Mouse (Mus musculus) layer of hippocampus, postnatal 25 days (tissue): Measurements from ENCODE around the gene Asxl1. TPM values are rescaled to one million over a fixed set of nuclear protein-coding genes. Genes with fewer than 3 reads are reported as not detected.

Experiments used
- DNase-seq, 2 experiments: peaks; one replicate each; pipeline ENCODE4 v3.0.0; 2022; ENCODE audit warnings: mixed read lengths in 2 of 2, low spot score in 1 of 2; ENCODE audit errors: extremely low spot score in 1 of 2
- total RNA-seq, 2 experiments: library from RNA; stranded (reverse); gene quantifications; 2 replicates each; pipeline ENCODE4 v1.2.3; 2021

Gene Asxl1
- total RNA-seq, 2 experiments from 2014 or later, result 31.6 to 34.0 TPM

DNA sequence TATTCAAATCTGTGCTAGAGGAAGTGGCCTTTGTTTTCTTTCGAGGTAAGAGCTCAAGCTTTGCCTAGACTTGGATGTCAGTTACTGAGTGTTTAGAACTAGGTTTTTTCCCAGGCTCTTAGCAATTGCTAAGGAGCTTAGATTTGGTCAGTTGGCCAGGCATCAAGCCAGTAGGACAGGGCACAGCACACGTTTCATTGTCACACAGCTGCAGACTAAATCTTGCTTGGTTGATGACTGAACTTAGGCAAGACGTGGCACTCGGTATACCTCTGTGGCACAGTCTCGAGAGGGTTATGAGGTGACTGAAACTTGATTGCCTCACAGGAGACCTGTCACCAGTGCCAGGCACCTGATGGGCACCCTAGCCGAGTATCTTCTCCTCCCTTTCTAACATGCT, 61.3 kb downstream of the Asxl1 start:
- peak in 1 of 2 experiments; percentile 2 for DNase-seq

DNA sequence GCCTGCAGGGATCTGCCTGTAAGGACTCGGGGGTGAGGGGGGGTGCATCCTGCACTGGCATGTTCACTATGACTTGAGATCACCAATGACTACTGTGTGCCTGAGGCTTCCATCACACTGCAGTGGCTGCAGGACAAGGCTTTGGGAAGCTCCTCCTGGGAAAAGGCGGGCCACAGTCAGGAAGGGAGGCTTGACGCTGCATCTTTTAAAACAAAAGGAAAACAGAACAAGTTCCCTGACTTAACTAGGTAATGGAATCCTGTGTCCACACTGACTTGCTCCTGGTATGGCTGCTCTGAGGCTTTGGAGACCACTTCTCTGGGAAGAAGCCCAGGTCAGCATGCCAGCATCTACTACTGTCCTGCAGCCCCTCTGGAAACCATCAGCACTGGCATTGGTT, 63.3 kb downstream of the Asxl1 start:
- DNase-seq, result no peak

DNA sequence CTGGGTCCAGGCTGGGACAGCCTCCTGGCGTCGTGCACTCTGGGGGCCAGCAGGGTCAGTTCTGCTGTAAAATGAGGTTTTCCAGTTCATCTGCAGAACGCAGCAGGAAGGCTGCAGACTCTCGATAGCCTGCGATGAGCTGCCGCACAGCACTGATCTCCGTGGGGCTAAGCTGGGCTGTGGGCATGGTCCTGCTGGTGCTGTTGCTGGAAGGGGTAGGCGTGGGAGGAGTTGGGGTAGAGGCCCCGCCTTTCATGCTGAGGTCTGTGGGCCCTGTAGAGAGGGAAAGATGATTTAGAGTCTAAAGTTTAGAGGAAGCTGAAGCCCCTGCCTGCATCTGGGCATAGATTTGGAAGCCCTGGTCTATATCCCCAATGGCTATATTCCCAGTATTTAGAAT, 65.9 kb downstream of the Asxl1 start:
- no peak for DNase-seq

DNA sequence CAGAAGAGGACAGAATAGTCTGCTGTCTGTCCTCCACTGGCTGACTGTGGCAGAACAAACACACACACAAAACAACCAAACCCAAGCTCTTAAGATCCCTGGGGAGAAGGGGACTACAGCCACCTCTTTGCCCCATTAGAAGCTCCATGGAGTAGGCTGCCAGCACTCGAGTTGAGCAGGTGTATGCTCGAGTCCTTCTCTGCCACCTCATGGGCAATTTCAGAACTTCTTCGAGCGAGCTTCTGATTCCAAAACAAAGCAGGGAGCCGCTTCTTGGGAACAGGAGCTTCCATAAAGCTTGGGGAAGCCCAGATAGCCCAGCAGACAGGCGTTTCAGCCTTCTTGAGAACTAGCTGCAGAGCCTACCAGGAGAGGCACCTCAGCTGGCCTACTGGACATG, 66.9 kb downstream of the Asxl1 start:
- DNase-seq, result no peak

DNA sequence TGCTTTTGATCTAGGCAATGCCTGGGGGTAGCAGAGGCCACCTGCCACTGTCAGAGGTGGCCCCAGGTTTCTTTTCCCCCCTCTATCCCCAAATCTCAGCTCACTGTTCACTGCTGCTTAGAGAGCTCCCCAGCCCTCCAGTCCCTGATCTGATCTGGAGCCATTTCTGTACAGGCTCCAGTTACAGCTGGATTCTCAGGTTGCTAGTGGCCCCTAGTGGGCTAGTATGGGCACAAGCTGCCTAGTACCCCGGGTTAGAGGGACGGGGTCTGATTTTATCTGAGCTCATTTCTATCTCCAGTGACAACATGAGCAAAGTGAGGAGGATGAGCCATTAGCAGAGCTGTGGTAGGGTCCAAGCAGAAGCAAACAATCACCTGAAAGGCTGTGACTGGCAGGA, 69.0 kb downstream of the Asxl1 start:
- no peak for DNase-seq

DNA sequence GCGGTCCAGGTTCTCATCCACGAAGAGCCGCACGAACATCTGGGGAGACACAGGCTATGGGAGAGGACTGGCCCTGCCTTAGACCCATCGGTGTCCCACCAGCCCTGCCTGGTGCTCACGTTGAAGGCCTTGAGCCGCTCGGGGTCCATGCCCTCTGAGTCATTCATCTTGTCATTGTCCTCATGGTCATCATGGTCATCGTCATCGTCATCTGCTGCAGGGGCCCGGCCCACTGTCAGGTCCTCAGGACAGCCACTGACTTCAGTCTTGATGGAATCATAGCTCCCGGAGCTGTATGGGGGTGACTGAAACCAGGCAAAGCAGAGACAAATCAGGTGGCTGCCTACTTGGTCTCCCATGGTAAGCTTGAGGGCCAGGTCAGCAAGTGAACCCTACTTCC, 72.2 kb downstream of the Asxl1 start:
- DNase-seq, result no peak

DNA sequence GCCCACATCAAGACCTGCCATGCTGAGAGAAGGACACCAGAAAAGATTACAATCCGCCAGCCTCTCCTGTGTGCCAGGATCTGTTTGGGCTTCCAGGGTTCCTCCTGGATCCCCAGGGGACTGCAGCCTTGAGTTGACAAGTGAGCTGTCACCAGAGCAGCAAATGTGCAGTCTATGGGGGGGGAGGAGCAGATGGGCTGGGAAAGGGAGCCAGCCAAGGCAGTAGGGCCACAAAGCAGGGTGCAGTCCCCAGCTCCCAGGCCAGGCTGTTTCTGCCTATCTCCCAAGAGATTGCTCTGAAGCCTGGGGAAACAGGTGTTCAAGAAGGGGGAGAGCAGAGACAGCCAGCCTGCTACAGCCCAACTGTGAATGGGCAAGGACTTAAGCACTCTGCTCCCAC, 72.8 kb downstream of the Asxl1 start:
- DNase-seq, result no peak

DNA sequence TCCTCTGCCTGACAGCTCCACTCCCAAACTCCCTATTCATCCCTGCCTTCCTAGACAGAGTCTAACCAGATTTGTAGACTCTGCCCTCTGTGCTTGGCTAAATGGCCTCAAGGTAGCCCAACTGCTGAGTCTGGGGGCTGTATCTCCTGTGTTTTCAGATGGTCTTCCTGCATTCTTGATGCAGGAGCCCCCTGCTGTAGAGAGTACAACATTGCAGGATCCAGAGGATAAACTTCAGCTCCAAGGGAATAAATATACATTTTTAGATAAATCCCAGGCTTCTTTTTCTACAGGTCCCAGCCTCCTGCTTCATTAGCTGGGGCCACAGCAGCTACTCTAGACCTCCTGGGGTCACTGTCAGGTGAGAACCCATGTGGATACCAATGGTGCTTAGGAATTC, 75.6 kb downstream of the Asxl1 start:
- no peak for DNase-seq

DNA sequence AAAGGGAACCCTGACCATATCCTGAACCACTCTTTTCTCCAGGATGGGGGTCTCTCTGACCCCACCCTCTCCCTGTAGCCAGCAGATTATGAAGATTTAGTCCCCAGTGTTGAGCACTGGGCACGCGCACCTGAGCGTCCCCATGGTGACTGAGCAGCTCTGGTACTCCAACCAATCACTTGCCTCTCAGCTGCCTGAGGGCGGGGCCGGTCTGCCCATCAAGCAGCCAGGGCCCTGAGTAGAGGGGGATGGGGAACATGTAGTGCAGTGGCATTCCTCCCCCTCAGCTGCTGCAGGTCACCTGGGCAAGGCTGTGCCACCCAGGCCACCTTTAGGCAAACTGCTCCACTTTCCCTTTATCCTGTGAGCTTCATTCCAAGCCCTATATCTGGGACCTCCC, 76.4 kb downstream of the Asxl1 start:
- DNase-seq, result no peak

DNA sequence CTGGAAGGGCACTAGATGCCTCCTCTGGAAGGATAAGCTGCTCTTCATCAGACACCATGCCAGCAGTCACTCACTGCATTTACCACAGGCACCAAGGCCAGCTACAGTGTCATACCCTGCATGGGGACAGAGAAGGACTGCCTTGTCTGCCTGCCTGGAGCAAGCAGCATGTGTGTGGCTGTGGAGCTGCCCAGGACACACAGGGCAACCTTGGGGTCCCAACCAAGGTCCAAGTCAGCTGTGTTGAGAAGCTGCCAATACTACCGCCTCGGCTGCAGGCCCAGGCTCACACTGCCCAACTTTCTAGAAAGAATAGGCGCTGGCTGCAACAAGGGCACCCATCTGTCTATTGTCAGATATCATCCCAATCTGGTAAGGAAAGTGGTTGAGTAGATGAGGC, 77.5 kb downstream of the Asxl1 start:
- no peak for DNase-seq

DNA sequence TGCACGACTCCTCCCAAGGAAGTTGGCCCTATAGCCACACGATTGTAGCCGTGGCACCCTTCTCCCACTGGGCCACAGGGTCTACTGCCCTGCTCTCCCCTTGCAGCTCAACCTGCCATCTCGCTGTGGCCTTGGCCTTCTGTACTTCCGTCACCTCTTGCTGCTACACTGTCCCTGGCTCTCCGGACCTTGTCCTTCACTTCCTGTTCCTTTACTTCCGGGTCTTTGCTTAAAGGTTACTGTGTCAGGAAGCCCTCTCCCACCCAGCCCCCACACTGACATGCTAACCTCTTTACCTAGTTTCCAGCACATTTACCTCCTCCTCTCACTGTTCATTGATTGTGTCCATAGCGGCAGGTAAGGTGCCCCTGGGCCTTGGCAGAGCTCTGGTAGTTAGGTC, 78.9 kb downstream of the Asxl1 start:
- no peak for DNase-seq

DNA sequence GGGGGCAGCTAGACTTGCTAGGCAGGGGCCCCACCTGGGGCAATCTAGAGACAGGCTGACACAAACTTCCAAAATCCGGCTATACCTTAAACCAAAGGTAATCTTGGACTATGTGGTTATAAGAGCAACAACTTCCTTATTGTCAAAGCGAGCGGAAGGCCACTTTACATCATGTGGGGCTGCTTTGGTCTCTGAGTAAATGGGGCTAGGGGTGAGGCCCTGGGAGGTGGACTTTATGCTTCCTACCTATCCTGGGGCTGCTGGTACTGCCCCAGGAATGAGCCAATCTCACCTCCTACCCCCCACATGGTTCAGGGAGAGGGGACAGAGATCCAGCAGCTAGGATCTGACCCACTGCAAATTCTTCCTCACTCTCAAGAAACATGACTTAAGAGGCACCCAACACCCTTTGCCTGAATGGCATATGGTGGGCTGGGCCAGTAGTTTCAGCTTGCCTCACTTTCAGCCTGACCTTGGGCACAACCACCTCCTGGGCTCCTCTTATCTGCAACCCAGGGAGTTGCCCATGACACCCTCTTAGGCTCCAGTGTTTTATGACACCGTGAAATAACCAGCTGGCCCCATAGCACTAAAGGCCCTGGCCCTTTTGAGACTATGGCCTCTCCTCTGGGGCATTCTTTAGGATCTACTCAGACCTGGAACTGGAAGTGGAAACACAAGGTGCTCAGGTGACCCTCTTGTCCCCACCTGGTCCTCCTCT, 79.7 kb downstream of the Asxl1 start:
- no peak for DNase-seq

DNA sequence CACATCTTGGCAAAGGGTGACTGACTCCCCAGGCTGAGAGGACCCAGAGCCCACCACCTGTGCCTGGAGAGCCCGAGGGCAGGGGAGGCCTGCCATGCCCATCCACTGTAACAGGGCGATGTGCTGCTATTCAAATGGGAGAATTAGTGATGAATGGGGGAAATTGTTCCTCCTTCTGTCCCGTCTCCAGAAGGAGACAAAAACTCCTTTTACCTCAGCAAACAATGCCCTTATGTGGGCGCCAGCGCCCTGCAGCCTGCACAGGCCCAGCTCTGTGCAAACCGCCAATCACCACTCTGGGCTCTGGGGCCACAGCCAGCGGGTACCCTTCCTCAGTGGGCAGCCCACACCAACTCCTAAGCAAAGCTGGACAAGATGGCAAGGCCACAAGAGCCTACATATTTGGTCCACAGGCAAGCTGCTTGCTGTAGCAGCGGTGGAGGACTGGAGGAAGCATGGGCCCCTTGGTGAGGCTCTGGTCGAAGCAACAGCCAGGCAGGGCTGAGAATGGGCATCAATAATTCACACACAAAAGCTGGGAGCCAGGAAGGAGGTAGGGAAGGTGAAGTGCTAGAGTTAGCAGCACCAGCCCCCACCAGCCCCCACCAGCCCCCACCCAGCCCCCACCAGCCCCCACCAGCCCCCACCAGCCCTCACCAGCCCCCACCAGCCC, 80.5 kb downstream of the Asxl1 start:
- DNase-seq, result no peak

DNA sequence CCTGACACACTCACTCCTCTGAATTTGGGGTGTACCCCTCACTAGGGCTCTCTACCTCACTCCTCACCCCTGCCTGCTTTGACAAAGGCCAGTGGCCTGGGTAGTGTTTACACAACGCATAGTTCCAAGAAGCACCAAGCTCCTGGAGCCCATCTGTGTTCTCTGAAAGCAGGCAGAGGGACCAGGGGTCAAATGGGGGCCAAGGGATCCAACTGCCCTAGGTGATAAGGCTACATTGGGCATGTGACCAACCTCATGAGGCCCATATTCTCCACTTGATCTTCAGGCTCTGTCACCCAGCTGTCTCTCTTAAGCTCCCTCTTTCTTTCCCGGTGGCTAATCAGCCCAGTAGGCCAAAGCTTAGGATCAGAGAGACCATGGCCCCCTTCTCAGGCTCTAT, 81.3 kb downstream of the Asxl1 start:
- no peak for DNase-seq

DNA sequence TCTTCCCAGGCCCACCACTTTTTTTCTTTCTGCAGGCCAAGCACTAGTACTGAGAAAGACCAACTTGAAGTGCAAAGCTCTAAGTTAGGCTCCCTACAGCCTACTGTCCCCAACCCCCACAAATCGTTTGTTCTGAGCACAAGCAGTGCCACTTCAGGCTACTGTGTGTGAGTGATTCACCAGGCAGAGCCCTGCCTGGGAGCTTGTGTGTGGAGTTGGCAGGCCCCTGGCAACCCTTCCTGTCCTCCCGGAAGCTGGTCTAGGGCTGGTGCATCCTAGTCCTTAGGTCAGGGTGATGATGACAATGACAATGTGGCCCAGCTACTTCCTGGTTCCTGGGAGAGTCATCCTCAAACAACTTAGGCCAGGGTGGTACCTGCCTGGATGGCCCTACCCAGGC, 82.9 kb downstream of the Asxl1 start:
- DNase-seq, result no peak

DNA sequence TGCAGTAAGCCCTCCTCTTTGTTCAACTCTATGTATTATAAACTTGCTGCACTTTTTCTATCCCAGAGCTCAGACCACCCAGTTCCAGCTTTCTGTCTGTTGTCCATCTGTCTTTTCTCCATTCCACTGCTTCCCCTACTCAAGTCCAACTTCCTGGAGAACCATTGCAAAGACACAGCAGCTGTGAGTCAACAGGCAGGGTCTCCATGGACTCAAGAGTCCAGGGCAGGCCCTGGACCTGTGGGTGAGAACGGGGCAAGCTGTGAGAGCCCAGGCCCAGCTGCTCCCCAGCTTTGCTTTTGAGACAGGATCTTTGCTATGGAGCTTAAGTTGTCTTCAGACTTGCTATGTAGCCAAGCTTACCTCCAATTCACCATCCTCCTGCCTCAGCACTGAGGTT, 84.9 kb downstream of the Asxl1 start:
- no peak for DNase-seq

DNA sequence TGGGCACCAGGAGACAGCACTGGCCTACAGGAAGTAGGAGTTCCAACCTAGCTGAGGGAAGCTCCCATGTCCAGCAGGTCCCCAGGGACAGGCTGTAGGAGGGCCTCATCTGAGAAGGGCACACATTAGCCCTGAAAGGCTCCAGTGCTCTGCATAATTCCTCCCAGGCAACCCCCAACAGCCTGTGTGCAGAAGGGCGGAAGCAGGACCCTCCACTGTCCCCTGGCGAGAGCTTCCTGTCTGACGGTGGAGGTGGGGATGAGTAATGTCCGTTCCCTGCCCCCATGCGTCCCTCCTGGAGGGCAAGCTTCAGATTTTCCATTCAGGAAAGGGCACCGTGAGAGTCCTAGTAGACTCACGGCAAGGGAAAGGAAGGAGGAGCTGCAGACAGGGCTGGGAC, 86.9 kb downstream of the Asxl1 start:
- no peak for DNase-seq

DNA sequence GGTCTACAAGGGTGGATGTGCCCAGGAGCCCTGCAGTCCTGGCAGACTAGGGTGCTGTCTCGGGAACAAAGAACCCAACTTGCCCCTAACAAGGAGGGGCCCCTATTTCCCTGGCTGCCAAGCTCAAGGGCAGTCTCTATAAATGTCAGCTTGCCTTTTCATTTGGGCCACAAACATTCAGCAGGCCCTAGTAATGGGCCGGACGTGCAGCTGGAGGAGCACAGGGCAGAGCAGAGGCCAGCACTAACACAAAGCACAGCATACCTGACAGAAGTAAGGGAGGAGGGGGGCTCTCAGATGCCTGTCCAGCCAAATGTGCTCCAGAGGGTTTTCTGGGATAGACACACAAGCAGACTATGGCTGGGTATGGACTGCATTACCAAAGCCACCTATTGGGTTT, 88.2 kb downstream of the Asxl1 start:
- DNase-seq, result no peak

DNA sequence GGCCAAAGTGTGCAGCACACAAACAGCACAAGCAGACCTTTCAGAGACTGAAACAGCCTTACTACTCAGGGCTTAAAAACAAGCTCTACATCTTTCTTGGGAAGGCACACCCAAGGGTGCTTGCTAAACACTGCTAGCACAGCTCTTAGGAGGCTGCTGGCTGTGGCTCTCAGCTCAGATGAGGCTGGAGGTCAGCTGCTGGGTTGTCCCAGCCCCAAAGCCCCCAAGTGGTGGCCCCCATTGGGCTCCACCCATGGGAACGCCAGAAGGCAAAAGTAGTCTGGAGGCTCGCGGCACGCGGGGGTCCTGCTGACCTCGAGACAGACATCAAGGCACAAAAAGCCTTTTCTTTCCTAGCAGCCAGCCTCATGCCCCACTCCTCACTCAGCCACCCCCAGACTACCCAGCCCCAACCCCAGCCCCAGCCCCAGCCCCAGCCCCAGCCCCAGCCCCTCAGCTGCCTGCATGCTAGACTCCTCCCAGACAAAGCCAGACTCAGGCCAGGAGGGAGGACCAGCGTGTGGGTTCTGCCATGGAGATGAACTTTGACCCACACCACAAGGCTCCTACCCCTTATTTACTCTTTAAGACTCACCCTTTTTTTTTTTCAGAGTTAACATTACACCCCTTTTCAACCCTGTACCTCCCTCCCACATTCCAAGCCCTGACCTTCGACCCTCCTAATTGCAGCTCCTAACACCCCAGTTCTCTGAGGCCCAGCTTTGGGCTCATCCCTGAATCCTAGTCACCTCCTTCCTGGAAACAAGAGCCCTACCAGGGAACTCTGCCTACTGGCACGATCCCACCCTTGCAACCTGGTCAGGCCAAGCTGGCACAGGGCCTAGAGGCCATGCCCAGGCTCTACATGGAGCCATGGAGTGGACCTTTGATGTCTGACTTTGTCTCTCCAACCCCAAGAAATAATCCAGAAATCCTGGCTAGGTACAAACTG, 89.5 kb downstream of the Asxl1 start:
- no peak for DNase-seq

DNA sequence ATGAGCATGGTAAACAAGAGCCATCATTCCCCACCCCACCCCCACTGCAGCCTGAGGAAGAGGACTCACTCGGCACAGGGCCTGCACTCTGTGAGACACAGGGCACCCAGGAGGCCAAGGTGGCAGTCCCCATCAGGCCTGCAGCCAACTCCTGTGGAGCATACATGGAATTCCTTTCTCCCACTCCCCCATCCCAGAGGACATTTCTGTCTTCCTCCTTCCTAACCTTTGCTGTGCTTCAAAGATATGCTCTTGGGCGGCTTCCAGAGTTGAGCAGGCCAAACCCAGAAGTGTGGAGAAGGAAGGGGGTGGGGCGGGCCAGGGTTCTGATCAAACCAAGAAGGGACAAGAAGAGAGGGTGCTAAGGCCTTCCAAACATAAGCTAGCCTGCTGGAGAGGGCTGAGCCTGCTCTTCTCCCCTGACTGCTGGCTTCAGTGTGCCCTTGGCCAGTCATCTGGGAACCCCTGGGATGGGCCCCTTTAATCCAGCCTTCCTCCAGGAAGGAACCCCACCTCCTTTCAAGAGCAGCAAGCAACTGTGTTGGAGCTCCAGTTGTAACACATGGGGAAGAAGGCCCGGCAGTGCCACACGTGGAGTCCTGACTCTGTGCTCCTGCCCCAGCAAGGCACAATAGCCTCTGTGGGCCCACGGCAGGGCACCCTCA, 91.1 kb downstream of the Asxl1 start:
- DNase-seq, result no peak

DNA sequence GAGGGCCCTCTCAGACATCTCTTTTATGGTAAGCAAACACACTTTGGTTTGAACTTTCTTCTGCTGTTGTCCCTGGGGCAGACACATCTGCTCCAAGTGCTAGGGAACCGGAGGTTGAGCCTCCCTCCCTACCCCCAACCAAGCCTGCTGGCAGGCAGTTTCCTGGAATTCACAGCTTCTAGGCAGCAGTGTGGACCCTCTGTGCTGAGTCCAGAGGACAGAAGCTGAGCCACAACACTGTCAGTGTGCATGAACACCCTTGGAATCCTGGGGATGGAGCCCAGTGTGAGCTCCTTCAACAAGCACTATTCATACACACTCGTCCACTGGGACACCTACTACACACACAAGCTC, 91.7 kb downstream of the Asxl1 start:
- DNase-seq, result no peak
